In the genomic region with DNA sequence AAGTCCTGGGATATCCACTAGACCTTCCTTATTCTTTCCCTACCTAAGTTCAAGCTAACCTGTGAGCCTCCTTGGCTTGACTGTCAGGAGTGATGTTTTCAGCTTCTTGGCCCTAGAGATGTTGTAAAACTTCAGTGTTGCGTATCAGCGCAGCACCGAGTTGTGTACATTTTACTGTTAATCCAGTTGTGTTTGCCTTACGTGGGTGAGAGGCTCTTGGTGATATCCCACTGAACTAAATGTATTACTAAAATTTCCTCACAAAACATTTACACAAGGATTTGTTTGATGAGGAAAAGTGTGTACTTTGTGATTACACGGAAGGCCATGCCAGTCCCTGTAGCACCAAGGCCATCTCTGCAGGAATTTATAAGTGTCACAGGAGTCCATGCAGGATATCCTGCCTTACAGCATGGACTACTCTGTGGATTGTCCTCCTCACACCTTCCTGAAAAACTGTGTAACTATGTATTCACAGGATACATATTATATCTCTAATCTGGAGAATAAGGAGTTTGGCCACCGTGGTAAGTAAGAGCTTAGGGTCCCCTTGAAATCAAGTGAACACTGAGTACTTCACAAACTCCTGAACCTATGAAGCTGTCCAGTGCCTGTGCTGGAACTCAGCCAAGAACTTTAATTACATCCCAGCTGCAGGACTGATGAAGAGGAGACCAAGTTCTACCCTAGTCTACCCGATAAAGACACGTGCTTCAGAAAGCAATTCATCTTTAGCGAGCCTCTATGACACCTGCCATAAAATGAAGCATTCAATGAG, we compare ENCODE assay signal across 26 mouse cellular contexts. TPM values are rescaled to one million over a fixed set of nuclear protein-coding genes. Genes with fewer than 3 reads are reported as not detected.
DNase-seq lines count a peak whose midpoint lies in the region; ATAC-seq lines count a peak whose summit lies in the region.
"Had no signal": no experiment of that assay in that cellular context is flagged by ENCODE, and none has a peak within 500 bp of the region (broad histone marks: within the 10 kb centered on the region; RNA-seq: fewer than 3 reads in every experiment).

No protein-coding gene starts in this region.

- no peaks in the 10 kb centered on the region for H3K9me3 ChIP-seq in heart, embryonic 15.5 days (replicated peaks)
- no peaks in the 10 kb centered on the region for H3K9me3 ChIP-seq in lung, embryonic 15.5 days
- H3K9me3 ChIP-seq in limb, embryonic 10.5 days (replicated peaks): no peaks in the 10 kb centered on the region
- H3K9me3 ChIP-seq: heart, embryonic 13.5 days; hindbrain, embryonic 12.5 days; kidney, embryonic 15.5 days; liver, embryonic 13.5 days; midbrain, embryonic 15.5 days had no signal

- H3K9ac ChIP-seq in heart, embryonic 15.5 days: no peak overlapping the region
- no peak overlapping the region for H3K9ac ChIP-seq in lung, embryonic 15.5 days
- H3K9ac ChIP-seq: heart, embryonic 13.5 days; hindbrain, embryonic 12.5 days; kidney, embryonic 15.5 days; liver, embryonic 13.5 days; midbrain, embryonic 15.5 days had no signal

- no peak overlapping the region for H3K4me2 ChIP-seq in heart, embryonic 15.5 days
- H3K4me2 ChIP-seq in lung, embryonic 15.5 days: no peak overlapping the region
- H3K4me2 ChIP-seq: heart, embryonic 13.5 days; hindbrain, embryonic 12.5 days; kidney, embryonic 15.5 days; liver, embryonic 13.5 days; midbrain, embryonic 15.5 days had no signal

- H3K4me3 ChIP-seq in heart, embryonic 15.5 days: no peak overlapping the region
- H3K4me3 ChIP-seq in lung, embryonic 15.5 days: no peak overlapping the region
- H3K4me3 ChIP-seq in limb, embryonic 10.5 days: no peak overlapping the region
- H3K4me3 ChIP-seq: erythroblast, embryonic 14.5 days; heart, embryonic 13.5 days; hindbrain, embryonic 12.5 days; kidney, embryonic 15.5 days; liver, embryonic 13.5 days; midbrain, embryonic 15.5 days had no signal

- ATAC-seq in heart, embryonic 15.5 days (replicated peaks; ENCODE audit: insufficient number of reproducible peaks, insufficient read depth, low FRiP score, low read depth): 0 out of 2 replicates have a peak, but pooled peaks have one; percentile 39
- peak; percentile 73; the same call in 1 of the 2 replicates for ATAC-seq in lung, embryonic 15.5 days (ENCODE audit: borderline replicate concordance, extremely low read depth, low FRiP score, low TSS enrichment)
- ATAC-seq: activated CD4-positive, CD25-positive, alpha-beta regulatory T cell, adult 4 months; forebrain, embryonic 16.5 days; hindbrain, postnatal 0 days; midbrain, embryonic 15.5 days had no signal

- no peak for DNase-seq in heart, postnatal 14 days
- no peak for DNase-seq in lung, postnatal 14 days
- peak; percentile 25 for DNase-seq in lung, postnatal 36 days
- no peak for DNase-seq in limb, embryonic 10.5 days (ENCODE audit: low spot score)
- DNase-seq in right cerebral cortex, adult 2 months (ENCODE audit: low spot score in 2 of 2): no peak
- DNase-seq: adrenal gland, adult 2 months; adrenal gland, postnatal 36 days; cerebellum, adult 2 months; cerebellum, postnatal 14 days; gastrocnemius, postnatal 10 days; kidney, adult 18-20 months; kidney, postnatal 25 days; liver, embryonic 13.5 days; spleen, adult 18-20 months; thymus, postnatal 14 days had no signal

- H3K4me1 ChIP-seq in heart, embryonic 15.5 days (replicated peaks): no peaks in the 10 kb centered on the region
- H3K4me1 ChIP-seq in lung, embryonic 15.5 days: no peaks in the 10 kb centered on the region
- peaks cover 13% of the 10 kb centered on the region for H3K4me1 ChIP-seq in limb, embryonic 10.5 days
- H3K4me1 ChIP-seq: hindbrain, embryonic 12.5 days; kidney, embryonic 15.5 days; liver, embryonic 13.5 days; midbrain, embryonic 15.5 days had no signal

- H3K36me3 ChIP-seq in heart, embryonic 15.5 days: no peaks in the 10 kb centered on the region
- H3K36me3 ChIP-seq in lung, embryonic 15.5 days: no peaks in the 10 kb centered on the region
- H3K36me3 ChIP-seq in limb, embryonic 10.5 days: no peaks in the 10 kb centered on the region
- H3K36me3 ChIP-seq: heart, embryonic 13.5 days; hindbrain, embryonic 12.5 days; kidney, embryonic 15.5 days; liver, embryonic 13.5 days; midbrain, embryonic 15.5 days had no signal

- intact Hi-C loops in heart, postnatal 14 days (cut with DNase I): no loop called here

- no peak overlapping the region for H3K27ac ChIP-seq in heart, embryonic 15.5 days
- no peak overlapping the region; the same call in 1 of the 2 replicates for H3K27ac ChIP-seq in lung, embryonic 15.5 days
- H3K27ac ChIP-seq in limb, embryonic 10.5 days: no peak overlapping the region
- H3K27ac ChIP-seq: heart, embryonic 13.5 days; hindbrain, embryonic 12.5 days; hindbrain, postnatal 0 days; kidney, embryonic 15.5 days; liver, embryonic 13.5 days; midbrain, embryonic 15.5 days had no signal

- H3K27me3 ChIP-seq in heart, embryonic 15.5 days: no peaks in the 10 kb centered on the region
- no peaks in the 10 kb centered on the region for H3K27me3 ChIP-seq in lung, embryonic 15.5 days
- H3K27me3 ChIP-seq in limb, embryonic 10.5 days (ENCODE audit: low read depth, poor library complexity, severe bottlenecking): no peaks in the 10 kb centered on the region
- H3K27me3 ChIP-seq: CH12.LX; heart, embryonic 13.5 days; hindbrain, embryonic 12.5 days; kidney, embryonic 15.5 days; liver, embryonic 13.5 days; midbrain, embryonic 15.5 days had no signal

- 62% methylated on average over 9 of the region's 9 CpGs for WGBS in heart, embryonic 15.5 days
- WGBS in lung, embryonic 15.5 days: 51% methylated on average over 9 of the region's 9 CpGs
- WGBS in limb, embryonic 10.5 days: 94% methylated on average over 9 of the region's 9 CpGs

RNA-seq across cellular contexts. Expression of a gene that starts 40.7 kb away (rescaled TPM):
- 3.0 and 3.1 TPM in 2 replicates for polyA plus RNA-seq in heart, embryonic 15.5 days (2015; fragmentation: Nextera tagmentation; extraction: Ambion mirVana)
- 10 to 100 TPM; 16.8 to 17.4 TPM for total RNA-seq in heart, postnatal 14 days (2021)
- 3.3 and 3.6 TPM in 2 replicates for polyA plus RNA-seq in lung, embryonic 15.5 days (2015; fragmentation: Nextera tagmentation; extraction: Ambion mirVana)
- polyA plus RNA-seq in limb, embryonic 10.5 days (2016; fragmentation: Nextera tagmentation; extraction: Ambion mirVana): 2.9 and 3.1 TPM in 2 replicates
